Mouse (Mus musculus) heart, postnatal 0 days (tissue): ENCODE measurements around the gene Atp6v1e1. TPM values are rescaled to one million over a fixed set of nuclear protein-coding genes. Genes with fewer than 3 reads are reported as not detected.
A peak's percentile ranks its signal among the peaks of the same experiment; 100 is the strongest.
"Not testable (repeated sequence)": the region's sequence is repeated elsewhere in the genome, so short reads cannot be mapped to it uniquely, and the experiment has no call there.

Experiments used
- ATAC-seq: fragments of 200-750 bp; cut with Nextera tagmentation; 2 replicates; pipeline ENCODE4 v1.8.0; 2017; ENCODE audit warnings: low read depth, moderate number of reproducible peaks, moderate library complexity; ENCODE audit not compliant: insufficient read depth
- DNase-seq: peaks from one replicate; pipeline ENCODE4 v3.0.0-alpha.2; 2016; ENCODE audit warnings: low spot score
- H3K27ac ChIP-seq: fragments of 300-500 bp; sonication (generic); 2 replicates; pipeline ENCODE4 v1.5.1; 2014; ENCODE audit warnings: low read depth, mild to moderate bottlenecking
- H3K27me3 ChIP-seq: fragments of 300-500 bp; sonication (generic); 2 replicates; pipeline ENCODE4 v1.6.1; 2014; ENCODE audit warnings: low read length, mixed read lengths; ENCODE audit not compliant: control insufficient read depth, insufficient read depth
- H3K36me3 ChIP-seq: fragments of 300-500 bp; sonication (generic); replicated peaks from 2 replicates; pipeline ENCODE4 v1.6.1; 2014; ENCODE audit warnings: low read length, mixed read lengths; ENCODE audit not compliant: control insufficient read depth, insufficient read depth
- H3K4me1 ChIP-seq: fragments of 300-500 bp; sonication (generic); 2 replicates; pipeline ENCODE4 v1.6.1; 2014; ENCODE audit warnings: antibody characterized with exemption; ENCODE audit not compliant: control insufficient read depth, insufficient read depth
- H3K4me2 ChIP-seq: fragments of 300-500 bp; sonication (generic); 2 replicates; pipeline ENCODE4 v1.6.1; 2014; ENCODE audit warnings: low read depth, mild to moderate bottlenecking, low read length, moderate library complexity
- H3K4me3 ChIP-seq: fragments of 300-500 bp; sonication (generic); 2 replicates; pipeline ENCODE4 v1.5.1; 2014; ENCODE audit warnings: low read depth, low read length
- H3K9ac ChIP-seq: fragments of 300-500 bp; sonication (generic); replicated peaks from 2 replicates; pipeline ENCODE4 v1.6.1; 2014; ENCODE audit warnings: low read depth, low read length, mixed read lengths
- H3K9me3 ChIP-seq: fragments of 300-500 bp; sonication (generic); replicated peaks from 2 replicates; pipeline ENCODE4 v1.6.1; 2016; ENCODE audit warnings: low read length; ENCODE audit not compliant: control insufficient read depth
- CTCF ChIP-seq: IDR thresholded peaks from 2 replicates; pipeline ENCODE4 v1.5.1; 2016; ENCODE audit warnings: antibody characterized with exemption, control low read depth, low read depth
- EP300 ChIP-seq: IDR thresholded peaks from 2 replicates; pipeline ENCODE4 v1.6.1; 2016; ENCODE audit warnings: antibody characterized with exemption, low read depth
- WGBS: fragments of 180-500 bp; shearing (Covaris S2); extraction: QIAGEN DNeasy Blood & Tissue Kit; methylation state at CpG from one replicate; pipeline ENCODE4 v1.1.7; 2014; 5-methylcytosine and 5-hydroxymethylcytosine counted together
- polyA plus RNA-seq: library from polyadenylated mRNA; unstranded; fragments of >200 nt; fragmentation: Nextera tagmentation; extraction: Ambion mirVana; gene quantifications from 2 replicates; pipeline ENCODE4 v1.2.1, GENCODE M21; 2015
- total RNA-seq: library from RNA; depleted of rRNA; stranded (reverse); fragments of >200 nt; gene quantifications from 2 replicates; pipeline ENCODE4 v1.2.3, GENCODE M21; 2014; ENCODE audit warnings: low replicate concordance

The Atp6v1e1 gene
- total and polyA plus RNA-seq, 2 experiments from 2014 or later, result 129 to 172 TPM

DNA sequence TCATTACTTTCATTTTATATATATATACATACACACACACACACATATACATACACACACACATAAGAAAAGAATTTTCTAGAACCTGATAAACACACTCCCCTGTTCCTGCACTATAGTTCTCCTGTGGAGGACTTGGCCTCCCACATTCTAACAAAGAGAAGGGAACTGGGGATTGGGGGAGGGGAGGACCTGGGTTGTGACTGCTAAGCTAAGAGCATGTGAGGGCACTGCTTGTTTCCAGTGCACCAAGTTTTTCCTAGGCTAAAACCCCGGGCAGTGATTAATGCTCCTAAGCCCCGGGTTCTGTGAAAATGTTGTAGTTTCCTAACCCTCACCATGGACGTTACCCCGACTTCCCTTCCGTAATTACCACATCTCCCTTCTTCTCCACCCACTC, 2.4 kb downstream of the Atp6v1e1 start:
- Histone ChIP-seq H3K27me3 (no peaks in the 10 kb centered on the region), H3K4me1 (peaks cover 10% of the 10 kb centered on the region), H3K9ac (0 out of 2 replicates have a peak overlapping the region, but pooled peaks have one; percentile 4), H3K9me3 (no peaks in the 10 kb centered on the region), H3K27ac (no peak overlapping the region), H3K4me2 (no peak overlapping the region), H3K36me3 (peaks cover 21% of the 10 kb centered on the region), H3K4me3 (no peak overlapping the region)
- 88% methylated on average over 5 of the region's 5 CpGs for WGBS
- TF ChIP-seq CTCF (no peak), EP300 (no peak)
- DNase-seq (no peak), ATAC-seq (no peak)

DNA sequence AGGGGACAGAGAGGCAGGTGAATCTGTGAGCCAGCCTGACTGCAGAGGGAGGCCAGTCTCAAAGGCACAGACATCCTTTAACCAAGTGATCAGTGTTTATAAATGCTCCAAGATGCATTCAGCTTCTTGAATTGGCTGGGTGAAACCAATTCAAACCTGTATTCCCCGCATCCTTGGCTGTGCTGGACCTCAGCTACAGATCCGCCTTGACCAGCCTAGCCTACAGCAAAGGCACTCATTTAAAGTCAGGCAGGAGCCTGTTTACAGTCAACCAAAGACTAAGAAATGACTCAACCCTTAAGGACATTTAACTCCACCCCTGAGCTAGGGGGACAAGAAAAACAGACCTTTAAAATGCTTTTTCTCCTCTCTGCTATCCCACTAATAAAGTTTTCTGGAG, 3.3 kb downstream of the Atp6v1e1 start:
- Histone ChIP-seq H3K4me3 (no peak overlapping the region), H3K9me3 (no peaks in the 10 kb centered on the region), H3K4me1 (peaks cover 10% of the 10 kb centered on the region), H3K36me3 (peaks cover 21% of the 10 kb centered on the region), H3K27ac (no peak overlapping the region), H3K9ac (no peak overlapping the region), H3K4me2 (no peak overlapping the region), H3K27me3 (no peaks in the 10 kb centered on the region)
- WGBS, result 88% methylated on average over 2 of the region's 2 CpGs
- no peak for DNase-seq
- no peak for ATAC-seq
- TF ChIP-seq CTCF, result no peak
- TF ChIP-seq EP300, result no peak

DNA sequence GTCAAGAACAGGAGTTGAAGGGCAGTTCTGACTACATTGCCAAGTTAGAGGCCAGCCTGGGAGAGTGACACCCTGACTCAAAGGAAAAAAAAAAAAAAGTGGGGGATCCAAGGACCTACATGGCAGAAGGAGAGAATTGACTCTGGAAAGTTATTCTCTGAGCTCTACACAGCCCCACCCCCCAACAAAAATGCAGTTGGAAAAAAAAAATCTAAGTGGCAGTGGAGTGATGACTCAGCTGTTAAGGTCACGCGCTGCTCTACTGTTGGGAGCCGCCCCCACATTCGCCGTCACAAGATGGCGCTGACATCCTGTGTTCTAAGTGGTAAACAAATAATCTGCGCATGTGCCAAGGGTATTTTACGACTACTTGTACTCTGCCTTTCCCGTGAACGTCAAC, 10.6 kb downstream of the Atp6v1e1 start:
- ATAC-seq, H3K4me2 ChIP-seq, DNase-seq, H3K27ac ChIP-seq, H3K9ac ChIP-seq, H3K9me3 ChIP-seq, H3K27me3 ChIP-seq, H3K4me3 ChIP-seq, H3K4me1 ChIP-seq: not testable (repeated sequence)
- H3K36me3 ChIP-seq, result peaks cover 38% of the 10 kb centered on the region
- 98% methylated on average over 6 of the region's 10 CpGs for WGBS

DNA sequence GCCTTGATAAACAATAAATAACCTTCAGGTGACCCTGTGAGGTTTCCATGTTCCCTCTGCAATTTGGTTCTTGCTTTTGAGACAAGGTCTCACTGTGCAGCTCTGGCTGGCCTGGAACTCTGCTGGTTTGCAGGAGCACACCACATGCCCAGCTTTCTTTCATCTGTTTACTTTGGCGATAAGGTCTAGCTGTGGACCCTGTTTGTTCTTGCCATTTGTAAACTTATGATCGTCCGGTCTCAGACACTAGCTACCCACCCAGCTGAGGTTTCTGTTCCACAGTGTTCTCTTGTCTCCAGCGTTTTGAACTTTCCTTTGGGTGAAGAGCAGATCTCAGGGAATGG, 14.9 kb downstream of the Atp6v1e1 start:
- H3K9ac ChIP-seq, result no peak overlapping the region
- H3K36me3 ChIP-seq, result peaks cover 79% of the 10 kb centered on the region
- H3K27ac ChIP-seq, result no peak overlapping the region
- H3K4me3 ChIP-seq, result no peak overlapping the region
- TF ChIP-seq EP300 (no peak), CTCF (no peak)
- 89% methylated on average over 4 of the region's 4 CpGs for WGBS
- no peak for DNase-seq
- no peak for ATAC-seq
- no peaks in the 10 kb centered on the region for H3K27me3 ChIP-seq
- no peaks in the 10 kb centered on the region for H3K9me3 ChIP-seq
- H3K4me2 ChIP-seq, result no peak overlapping the region
- H3K4me1 ChIP-seq, result no peaks in the 10 kb centered on the region

DNA sequence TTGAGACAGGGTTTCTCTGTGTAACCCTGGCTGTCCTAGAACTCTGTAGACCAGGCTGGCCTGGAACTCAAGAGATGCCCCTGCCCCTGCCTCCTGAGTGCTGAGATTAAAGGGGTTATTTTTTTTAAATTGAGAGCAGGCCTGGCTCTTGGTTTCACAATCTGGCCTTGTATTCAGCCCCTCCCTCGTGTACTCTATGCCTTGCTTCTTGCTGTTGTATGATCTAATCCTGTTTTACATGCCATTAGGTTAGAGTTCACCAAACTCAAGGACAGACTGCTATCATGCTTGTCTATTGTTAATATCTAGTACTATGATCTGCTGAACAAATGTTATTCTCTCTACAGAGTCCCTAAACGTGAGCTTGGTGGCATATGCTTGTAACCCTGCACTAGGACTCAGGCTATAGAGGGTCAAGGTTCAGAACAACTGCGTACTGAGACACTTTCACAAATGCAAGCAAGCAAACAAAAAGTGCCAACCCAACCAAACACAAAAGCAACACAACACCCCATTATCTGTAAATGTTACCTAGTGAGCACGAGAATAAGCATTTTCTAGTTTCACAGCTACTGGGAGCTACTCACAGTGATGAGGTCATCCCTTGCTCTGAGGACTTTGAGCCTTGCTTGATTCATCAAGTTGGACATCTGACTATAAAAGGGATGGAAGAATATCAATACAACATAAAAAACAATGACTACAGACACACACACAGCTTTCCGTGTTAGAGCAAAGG, 15.4 kb downstream of the Atp6v1e1 start:
- H3K9me3 ChIP-seq, result no peaks in the 10 kb centered on the region
- no peak overlapping the region for H3K9ac ChIP-seq
- peaks cover 84% of the 10 kb centered on the region for H3K36me3 ChIP-seq
- H3K4me1 ChIP-seq, result no peaks in the 10 kb centered on the region
- TF ChIP-seq EP300, result no peak
- TF ChIP-seq CTCF, result no peak
- DNase-seq, result no peak
- 75% methylated on average over 5 of the region's 5 CpGs for WGBS
- H3K4me2 ChIP-seq, result no peak overlapping the region
- H3K4me3 ChIP-seq, result no peak overlapping the region
- H3K27ac ChIP-seq, result no peak overlapping the region
- H3K27me3 ChIP-seq, result no peaks in the 10 kb centered on the region
- ATAC-seq, result no peak

DNA sequence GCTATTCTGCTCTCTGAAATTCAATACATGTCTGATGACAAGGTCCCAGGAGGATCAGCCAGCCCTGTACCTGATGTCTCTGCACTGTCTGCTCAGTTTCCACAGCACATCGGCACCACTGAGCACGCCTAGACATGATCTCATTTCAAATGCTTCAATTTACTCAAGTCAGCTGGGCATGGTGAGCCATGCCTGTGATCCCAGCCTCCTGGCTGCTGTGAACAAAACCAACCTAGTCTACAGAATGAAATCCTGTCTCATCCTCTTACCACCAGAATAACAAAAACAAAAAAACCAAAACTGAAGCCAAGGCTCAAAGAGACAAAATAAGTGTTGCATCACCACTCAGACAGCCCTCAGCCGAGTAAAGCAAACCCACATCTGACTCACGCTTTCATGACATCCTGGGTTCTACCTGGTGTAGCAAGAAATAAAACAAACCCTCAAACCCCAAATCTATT, 23.0 kb downstream of the Atp6v1e1 start:
- TF ChIP-seq CTCF (no peak), EP300 (no peak)
- ATAC-seq (no peak), DNase-seq (no peak)
- 87% methylated on average over 4 of the region's 4 CpGs for WGBS
- H3K27me3 ChIP-seq, result no peaks in the 10 kb centered on the region
- H3K4me2 ChIP-seq, result no peak overlapping the region
- H3K4me1 ChIP-seq, result no peaks in the 10 kb centered on the region
- peaks cover 99% of the 10 kb centered on the region for H3K36me3 ChIP-seq
- no peak overlapping the region for H3K9ac ChIP-seq
- H3K9me3 ChIP-seq, result no peaks in the 10 kb centered on the region
- no peak overlapping the region for H3K27ac ChIP-seq
- no peak overlapping the region for H3K4me3 ChIP-seq
